Mouse (Mus musculus) adrenal gland (tissue): ENCODE results near the gene Kif18b.

Experiments
- intact Hi-C: fragments of 180-260 bp; cut with DNase I; formaldehyde crosslinking; loops from one replicate; pipeline ENCODE4 v1.15.1; 2025
- long read RNA-seq, 2 experiments: library from polyadenylated mRNA; unstranded; transcript quantifications; one replicate each; pipeline ENCODE4 v2.0.0; 2020; ENCODE audit warnings: borderline replicate concordance in 1 of 2; ENCODE audit not compliant: insufficient replicate concordance in 1 of 2

Gene Kif18b
- long read RNA-seq, experiment 1: 0 reads
- long read RNA-seq, experiment 2: 0 reads

- intact Hi-C loops: no loop called here
Observed at GRCm38 (mm10) chr11:102924557-102925350, at the start of gene Kif18b. TSS of gene Kif18b (minus strand) at chr11:102925124.

GRCm38 (mm10) chr11:102972326-102972725 is 47.4 kb upstream of the Kif18b start:
- intact Hi-C loops: no loop called here

GRCm38 (mm10) chr11:102971604-102972003 is 46.7 kb upstream of the Kif18b start:
- intact Hi-C loops: no loop called here

GRCm38 (mm10) chr11:102964547-102965091 is 39.7 kb upstream of the Kif18b start:
- intact Hi-C loops: no loop called here

- intact Hi-C loops: no loop called here
Observed at GRCm38 (mm10) chr11:102963855-102964546, 39.1 kb upstream of the Kif18b start.

GRCm38 (mm10) chr11:102963246-102963854 is 38.4 kb upstream of the Kif18b start:
- intact Hi-C loops: no loop called here

GRCm38 (mm10) chr11:102962861-102963245 is 37.9 kb upstream of the Kif18b start:
- intact Hi-C loops: no loop called here

- intact Hi-C loops: no loop called here
Observed at GRCm38 (mm10) chr11:102961082-102961481, 36.2 kb upstream of the Kif18b start.

- intact Hi-C loops: no loop called here
Observed at GRCm38 (mm10) chr11:102958870-102959269, 33.9 kb upstream of the Kif18b start.

- intact Hi-C loops: no loop called here
Observed at GRCm38 (mm10) chr11:102958431-102958830, 33.5 kb upstream of the Kif18b start.

GRCm38 (mm10) chr11:102957692-102958091 is 32.8 kb upstream of the Kif18b start:
- intact Hi-C loops: no loop called here

GRCm38 (mm10) chr11:102956962-102957614 is 32.2 kb upstream of the Kif18b start:
- intact Hi-C loops: no loop called here

GRCm38 (mm10) chr11:102952922-102953321 is 28.0 kb upstream of the Kif18b start:
- intact Hi-C loops: no loop called here

GRCm38 (mm10) chr11:102948043-102948961 is 23.4 kb upstream of the Kif18b start:
- intact Hi-C loops: loop anchor here (5.0 kb wide), 1 partner anchor 44 kb away; no protein-coding TSS in a partner anchor

- intact Hi-C loops: loop anchor here (5.0 kb wide), 1 partner anchor 45 kb away; no protein-coding TSS in a partner anchor
Observed at GRCm38 (mm10) chr11:102946992-102947343, 22.0 kb upstream of the Kif18b start.

GRCm38 (mm10) chr11:102946265-102946991 is 21.5 kb upstream of the Kif18b start, which contains the start of gene C1ql1:
TSS of gene C1ql1 (minus strand) at chr11:102946688.
- intact Hi-C loops: loop anchor here (5.0 kb wide), 1 partner anchor 46 kb away; no protein-coding TSS in a partner anchor

- intact Hi-C loops: loop anchor here (5.0 kb wide), 1 partner anchor 47 kb away; no protein-coding TSS in a partner anchor
Observed at GRCm38 (mm10) chr11:102945306-102946264, 20.7 kb upstream of the Kif18b start.

- intact Hi-C loops: no loop called here
Observed at GRCm38 (mm10) chr11:102941236-102941635, 16.3 kb upstream of the Kif18b start.
